Mouse (Mus musculus): ENCODE measurements around the gene Pcid2. TPM values are rescaled to one million over a fixed set of nuclear protein-coding genes. Genes with fewer than 3 reads are reported as not detected.
"Not testable (repeated sequence)": the region's sequence is repeated elsewhere in the genome, so short reads cannot be mapped to it uniquely, and the experiment has no call there.

Gene Pcid2
- total RNA-seq, 2 experiments from 2014 or later = 28.8 to 32.0 TPM

- peak; percentile 90 to 96 for DNase-seq (ENCODE audit: extremely low spot score in 1 of 2, low spot score in 1 of 2)
Measured at GRCm38 (mm10) chr8:13104691-13105086, 570 bp downstream of the Pcid2 start.

GRCm38 (mm10) chr8:13077542-13077941, 27.7 kb downstream of the Pcid2 start:
- no peak for DNase-seq (ENCODE audit: extremely low spot score in 1 of 2, low spot score in 1 of 2)

GRCm38 (mm10) chr8:13075579-13075978, 29.7 kb downstream of the Pcid2 start:
- not testable (repeated sequence) for DNase-seq (ENCODE audit: extremely low spot score in 1 of 2, low spot score in 1 of 2)

GRCm38 (mm10) chr8:13075044-13075443, 30.2 kb downstream of the Pcid2 start:
- no peak for DNase-seq (ENCODE audit: extremely low spot score in 1 of 2, low spot score in 1 of 2)

- no peak for DNase-seq (ENCODE audit: extremely low spot score in 1 of 2, low spot score in 1 of 2)
Measured at GRCm38 (mm10) chr8:13073255-13073654, 32.0 kb downstream of the Pcid2 start.

- DNase-seq (ENCODE audit: extremely low spot score in 1 of 2, low spot score in 1 of 2) = no peak
Measured at GRCm38 (mm10) chr8:13063112-13063511, 42.1 kb downstream of the Pcid2 start.

- DNase-seq (ENCODE audit: extremely low spot score in 1 of 2, low spot score in 1 of 2) = no peak
Measured at GRCm38 (mm10) chr8:13060441-13061150, 44.7 kb downstream of the Pcid2 start, which contains the start of gene Proz. Gene Proz (plus strand): TSS chr8:13060914.

- DNase-seq (ENCODE audit: extremely low spot score in 1 of 2, low spot score in 1 of 2) = no peak
Measured at GRCm38 (mm10) chr8:13057351-13057750, 47.9 kb downstream of the Pcid2 start.

GRCm38 (mm10) chr8:13050550-13050949, 54.7 kb downstream of the Pcid2 start:
- DNase-seq (ENCODE audit: extremely low spot score in 1 of 2, low spot score in 1 of 2) = no peak

- no peak for DNase-seq (ENCODE audit: extremely low spot score in 1 of 2, low spot score in 1 of 2)
Measured at GRCm38 (mm10) chr8:13047652-13048051, 57.6 kb downstream of the Pcid2 start.

GRCm38 (mm10) chr8:13041459-13041858, 63.8 kb downstream of the Pcid2 start:
- DNase-seq (ENCODE audit: extremely low spot score in 1 of 2, low spot score in 1 of 2) = no peak

GRCm38 (mm10) chr8:13039054-13039453, 66.2 kb downstream of the Pcid2 start:
- DNase-seq (ENCODE audit: extremely low spot score in 1 of 2, low spot score in 1 of 2) = no peak

- DNase-seq (ENCODE audit: extremely low spot score in 1 of 2, low spot score in 1 of 2) = no peak
Measured at GRCm38 (mm10) chr8:13037569-13037968, 67.7 kb downstream of the Pcid2 start.

GRCm38 (mm10) chr8:13037015-13037414, 68.2 kb downstream of the Pcid2 start, which contains the start of gene F10:
Gene F10 (plus strand): TSS chr8:13037308.
- no peak for DNase-seq (ENCODE audit: extremely low spot score in 1 of 2, low spot score in 1 of 2)

- peak; percentile 24 to 38 for DNase-seq (ENCODE audit: extremely low spot score in 1 of 2, low spot score in 1 of 2)
Measured at GRCm38 (mm10) chr8:13036346-13036812, 68.9 kb downstream of the Pcid2 start.

GRCm38 (mm10) chr8:13028482-13028881, 76.8 kb downstream of the Pcid2 start:
- no peak for DNase-seq (ENCODE audit: extremely low spot score in 1 of 2, low spot score in 1 of 2)

GRCm38 (mm10) chr8:13027615-13028014, 77.6 kb downstream of the Pcid2 start:
- DNase-seq (ENCODE audit: extremely low spot score in 1 of 2, low spot score in 1 of 2) = no peak

Small RNAs within 50 kb of the gene (microRNA-seq; reads per million reads assigned to microRNA genes)
- gene Mir7065 = 0 reads per million in 2 experiments

Other genes with a start within 250 kb of the Pcid2 start
- gene Mcf2l, start 231.7 kb downstream of the Pcid2 start, total RNA-seq (2021) = 100 to 1,000 TPM; 215 to 241 TPM
- not detected for gene F7, start 79.4 kb downstream of the Pcid2 start, total RNA-seq (2021)
- not detected for gene F10, start 68.2 kb downstream of the Pcid2 start, total RNA-seq (2021)
- not detected for gene Proz, start 44.5 kb downstream of the Pcid2 start, total RNA-seq (2021)
- gene Cul4a, start 162 bp upstream of the Pcid2 start, total RNA-seq (2021) = 10 to 100 TPM; 55.8 to 64.4 TPM
- gene Lamp1, start 53.7 kb upstream of the Pcid2 start, total RNA-seq (2021) = 100 to 1,000 TPM; 283 to 311 TPM
- gene Grtp1, start 95.2 kb upstream of the Pcid2 start, total RNA-seq (2021) = 1 to 10 TPM; 5.2 TPM
- 1 to 10 TPM; 1.3 to 1.4 TPM for gene Adprhl1, start 148.7 kb upstream of the Pcid2 start, total RNA-seq (2021)
- gene Dcun1d2, start 182.7 kb upstream of the Pcid2 start, total RNA-seq (2021) = 10 to 100 TPM; 33.6 to 35.6 TPM
- gene Tmco3, start 182.7 kb upstream of the Pcid2 start, total RNA-seq (2021) = 10 to 100 TPM; 42.7 to 49.5 TPM
- gene Tfdp1, start 233.3 kb upstream of the Pcid2 start, total RNA-seq (2021) = 10 to 100 TPM; 67.2 to 68.9 TPM

Measured in layer of hippocampus, postnatal 25 days (tissue).